ENCODE assay signal across 9 mouse cellular contexts in the genomic region with DNA sequence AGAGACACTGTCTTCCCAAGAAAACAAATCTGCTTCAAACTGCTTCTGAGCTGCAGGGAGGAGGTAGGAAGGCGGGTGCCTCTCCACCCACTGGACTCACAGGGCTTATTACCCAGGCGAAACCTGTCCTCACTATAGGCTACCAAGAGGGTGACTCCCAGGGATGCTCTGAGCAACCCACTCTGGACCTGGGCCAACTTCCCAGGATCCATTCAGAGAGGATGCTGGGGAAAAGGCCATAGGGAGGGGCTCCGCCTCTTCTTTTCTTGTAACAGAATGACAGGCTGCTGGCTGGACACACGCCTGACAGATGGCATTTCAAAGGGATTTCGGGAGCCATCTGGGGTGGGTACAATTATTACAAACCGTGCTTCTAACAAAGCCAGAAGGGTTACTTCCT.
DNase-seq lines count a peak whose midpoint lies in the region; ATAC-seq and TF ChIP-seq lines count a peak whose summit lies in the region.
"Had no signal": no experiment of that assay in that cellular context is flagged by ENCODE, and none has a peak within 500 bp of the region (broad histone marks: within the 10 kb centered on the region; RNA-seq: fewer than 3 reads in every experiment).

No protein-coding gene starts in this region.

- peaks cover 9% of the 10 kb centered on the region; the same call in 1 of the 2 replicates for H3K9me3 ChIP-seq in heart, embryonic 12.5 days (replicated peaks)
- H3K9me3 ChIP-seq in forebrain, embryonic 11.5 days (ENCODE audit: control insufficient read depth, low read length) = no peaks in the 10 kb centered on the region
- H3K9me3 ChIP-seq in hindbrain, embryonic 16.5 days (ENCODE audit: control insufficient read depth, low read length) = no peaks in the 10 kb centered on the region
- H3K9me3 ChIP-seq in midbrain, embryonic 10.5 days (replicated peaks) = no peaks in the 10 kb centered on the region
- H3K9me3 ChIP-seq in stomach, postnatal 0 days (ENCODE audit: control insufficient read depth, low read length) = no peaks in the 10 kb centered on the region

- no peak overlapping the region for H3K4me2 ChIP-seq in heart, embryonic 12.5 days
- peak overlapping the region; percentile 11; the same call in 1 of the 2 replicates for H3K4me2 ChIP-seq in forebrain, embryonic 11.5 days (ENCODE audit: low read depth, low read length, severe bottlenecking)
- H3K4me2 ChIP-seq in hindbrain, embryonic 16.5 days (ENCODE audit: low read length) = peak overlapping the region; percentile 32
- no peak overlapping the region for H3K4me2 ChIP-seq in stomach, postnatal 0 days (replicated peaks; ENCODE audit: low read depth)

- WGBS in heart, embryonic 12.5 days = 61% methylated on average over 6 of the region's 6 CpGs
- 10% methylated on average over 6 of the region's 6 CpGs for WGBS in forebrain, embryonic 11.5 days
- WGBS in hindbrain, embryonic 16.5 days = 7% methylated on average over 6 of the region's 6 CpGs
- 24% methylated on average over 6 of the region's 6 CpGs for WGBS in midbrain, embryonic 10.5 days
- 45% methylated on average over 6 of the region's 6 CpGs for WGBS in stomach, postnatal 0 days

- H3K27ac ChIP-seq in heart, embryonic 12.5 days (ENCODE audit: poor library complexity, severe bottlenecking) = no peak overlapping the region
- H3K27ac ChIP-seq in forebrain, embryonic 11.5 days (ENCODE audit: low read depth, low read length) = peak overlapping the region; percentile 87
- H3K27ac ChIP-seq in hindbrain, embryonic 16.5 days (ENCODE audit: low read depth, low read length) = peak overlapping the region; percentile 75
- peak overlapping the region; percentile 68 for H3K27ac ChIP-seq in midbrain, embryonic 10.5 days (replicated peaks)
- no peak overlapping the region for H3K27ac ChIP-seq in stomach, postnatal 0 days (replicated peaks)
- H3K27ac ChIP-seq: macrophage had no signal

- H3K9ac ChIP-seq in heart, embryonic 12.5 days = no peak overlapping the region
- no peak overlapping the region for H3K9ac ChIP-seq in forebrain, embryonic 11.5 days (ENCODE audit: low read length)
- no peak overlapping the region; the same call in 1 of the 2 replicates for H3K9ac ChIP-seq in hindbrain, embryonic 16.5 days (ENCODE audit: low read depth, low read length)
- no peak overlapping the region for H3K9ac ChIP-seq in stomach, postnatal 0 days (ENCODE audit: low read length)

- H3K4me3 ChIP-seq in heart, embryonic 12.5 days = no peak overlapping the region
- H3K4me3 ChIP-seq in forebrain, embryonic 11.5 days (ENCODE audit: low read depth, low read length) = no peak overlapping the region
- no peak overlapping the region for H3K4me3 ChIP-seq in hindbrain, embryonic 16.5 days (ENCODE audit: low read length)
- H3K4me3 ChIP-seq in midbrain, embryonic 10.5 days = no peak overlapping the region
- no peak overlapping the region for H3K4me3 ChIP-seq in stomach, postnatal 0 days (ENCODE audit: low read depth, low read length)

- no peak for DNase-seq in heart, adult 11 months
- peak; percentile 81 for DNase-seq in brain, embryonic 18.5 days (ENCODE audit: low read depth, low spot score)
- peak; percentile 89 for DNase-seq in forebrain, embryonic 11.5 days (ENCODE audit: low spot score)
- peak; percentile 68 for DNase-seq in midbrain, embryonic 10.5 days (ENCODE audit: low spot score)
- peak; percentile 31 for DNase-seq in stomach, postnatal 0 days (ENCODE audit: low spot score)

- peaks cover 8% of the 10 kb centered on the region for H3K4me1 ChIP-seq in heart, embryonic 12.5 days (replicated peaks)
- peaks cover 24% of the 10 kb centered on the region for H3K4me1 ChIP-seq in forebrain, embryonic 11.5 days (replicated peaks; ENCODE audit: control insufficient read depth, insufficient read depth, low read length)
- H3K4me1 ChIP-seq in hindbrain, embryonic 16.5 days (ENCODE audit: control insufficient read depth, insufficient read depth, low read depth, low read length) = peaks cover 25% of the 10 kb centered on the region
- H3K4me1 ChIP-seq in midbrain, embryonic 10.5 days = peaks cover 63% of the 10 kb centered on the region
- H3K4me1 ChIP-seq in stomach, postnatal 0 days (replicated peaks; ENCODE audit: control insufficient read depth, insufficient read depth) = no peaks in the 10 kb centered on the region

- no peaks in the 10 kb centered on the region for H3K36me3 ChIP-seq in heart, embryonic 12.5 days
- no peaks in the 10 kb centered on the region for H3K36me3 ChIP-seq in forebrain, embryonic 11.5 days (ENCODE audit: control insufficient read depth, insufficient read depth, low read length)
- H3K36me3 ChIP-seq in hindbrain, embryonic 16.5 days (ENCODE audit: control insufficient read depth, insufficient read depth, low read length) = no peaks in the 10 kb centered on the region
- H3K36me3 ChIP-seq in midbrain, embryonic 10.5 days = no peaks in the 10 kb centered on the region
- no peaks in the 10 kb centered on the region for H3K36me3 ChIP-seq in stomach, postnatal 0 days (ENCODE audit: control insufficient read depth, insufficient read depth, low read length)

- no peak for TF ChIP-seq EP300 in stomach, postnatal 0 days (optimal IDR thresholded peaks at IDR 0.05)

- TF ChIP-seq CTCF in stomach, postnatal 0 days (IDR thresholded peaks at IDR 0.05; ENCODE audit: low read depth) = no peak

- 0 out of 2 replicates have a peak, but pooled peaks have one; percentile 25 for ATAC-seq in heart, embryonic 12.5 days (ENCODE audit: insufficient number of reproducible peaks, low FRiP score)
- ATAC-seq in forebrain, embryonic 11.5 days (replicated peaks; ENCODE audit: low FRiP score) = peak; percentile 95
- peak; percentile 92 for ATAC-seq in hindbrain, embryonic 16.5 days
- peak; percentile 57; the same call in 1 of the 2 replicates for ATAC-seq in stomach, postnatal 0 days (ENCODE audit: low FRiP score, low TSS enrichment)
- no peak for ATAC-seq in megakaryocyte, adult 5-6 weeks (ENCODE audit: poor library complexity, severe bottlenecking)

- H3K27me3 ChIP-seq in heart, embryonic 12.5 days (replicated peaks) = no peaks in the 10 kb centered on the region
- H3K27me3 ChIP-seq in forebrain, embryonic 11.5 days (ENCODE audit: control insufficient read depth, insufficient read depth, low read length) = no peaks in the 10 kb centered on the region
- H3K27me3 ChIP-seq in hindbrain, embryonic 16.5 days (replicated peaks; ENCODE audit: control insufficient read depth, insufficient read depth, low read length) = no peaks in the 10 kb centered on the region
- H3K27me3 ChIP-seq in midbrain, embryonic 10.5 days (ENCODE audit: low read depth, poor library complexity, severe bottlenecking) = no peaks in the 10 kb centered on the region
- H3K27me3 ChIP-seq in stomach, postnatal 0 days (ENCODE audit: control insufficient read depth, insufficient read depth, low read length) = no peaks in the 10 kb centered on the region

Comparison
In these comparisons a context has a peak if more than half of its experiments do, and no peak if none do; other contexts are left out.
1. H3K27ac ChIP-seq: peak in forebrain, embryonic 11.5 days (single experiment), hindbrain, embryonic 16.5 days (single experiment) and midbrain, embryonic 10.5 days (single experiment); none in heart, embryonic 12.5 days (single experiment) and stomach, postnatal 0 days (single experiment).
2. H3K4me2 ChIP-seq: peak in forebrain, embryonic 11.5 days (single experiment) and hindbrain, embryonic 16.5 days (single experiment); none in heart, embryonic 12.5 days (single experiment) and stomach, postnatal 0 days (single experiment).